Mouse (Mus musculus) splenic B cell, adult 2 months (primary cell): ENCODE measurements around the gene Adora2a.
"Not testable (repeated sequence)": the region's sequence is repeated elsewhere in the genome, so short reads cannot be mapped to it uniquely, and the experiment has no call there.

Experiments used
- DNase-seq: peaks from one replicate; pipeline ENCODE4 v3.0.0-alpha.2; 2011; ENCODE audit warnings: low read depth, low spot score
- H3K27me3 ChIP-seq: 2 replicates; pipeline ENCODE4 v1.6.1; 2012; ENCODE audit warnings: mild to moderate bottlenecking, low read length, moderate library complexity, mixed read lengths; ENCODE audit not compliant: control insufficient read depth, poor library complexity, insufficient read depth, severe bottlenecking
- H3K36me3 ChIP-seq: 2 replicates; pipeline ENCODE4 v1.6.1; 2012; ENCODE audit warnings: mild to moderate bottlenecking, low read length, moderate library complexity, mixed read lengths; ENCODE audit not compliant: control insufficient read depth, poor library complexity, insufficient read depth, severe bottlenecking

Gene Adora2a

GRCm38 (mm10) chr10:75322966-75323365, 6.3 kb downstream of the Adora2a start:
- no peak for DNase-seq
- Histone ChIP-seq H3K36me3 (no peaks in the 10 kb centered on the region), H3K27me3 (no peaks in the 10 kb centered on the region)

- no peak for DNase-seq
- H3K36me3 ChIP-seq, result no peaks in the 10 kb centered on the region
Measured at GRCm38 (mm10) chr10:75323986-75324385, 7.3 kb downstream of the Adora2a start.

GRCm38 (mm10) chr10:75324391-75324790, 7.7 kb downstream of the Adora2a start:
- DNase-seq, result peak; percentile 37
- Histone ChIP-seq H3K36me3 (no peaks in the 10 kb centered on the region), H3K27me3 (no peaks in the 10 kb centered on the region)

More at GRCm38 (mm10) chr10:75323986-75324385, 7.3 kb downstream of the Adora2a start:
- no peaks in the 10 kb centered on the region for H3K27me3 ChIP-seq

GRCm38 (mm10) chr10:75325821-75326220, 9.1 kb downstream of the Adora2a start:
- no peaks in the 10 kb centered on the region for H3K36me3 ChIP-seq
- H3K27me3 ChIP-seq, result no peaks in the 10 kb centered on the region
- DNase-seq, result no peak

- H3K36me3 ChIP-seq, result no peaks in the 10 kb centered on the region
- DNase-seq, result peak; percentile 92
- no peaks in the 10 kb centered on the region for H3K27me3 ChIP-seq
Measured at GRCm38 (mm10) chr10:75326553-75326952, 9.9 kb downstream of the Adora2a start.

- Histone ChIP-seq H3K27me3 (no peaks in the 10 kb centered on the region), H3K36me3 (no peaks in the 10 kb centered on the region)
- no peak for DNase-seq
Measured at GRCm38 (mm10) chr10:75327081-75327480, 10.4 kb downstream of the Adora2a start.

- no peaks in the 10 kb centered on the region for H3K27me3 ChIP-seq
- no peaks in the 10 kb centered on the region for H3K36me3 ChIP-seq
- no peak for DNase-seq
Measured at GRCm38 (mm10) chr10:75328201-75328704, 11.6 kb downstream of the Adora2a start.

- H3K27me3 ChIP-seq, result no peaks in the 10 kb centered on the region
- no peak for DNase-seq
- 0 out of 2 replicates have a peak, but pooled peaks cover 2% of the 10 kb centered on the region for H3K36me3 ChIP-seq
Measured at GRCm38 (mm10) chr10:75332268-75332667, 15.6 kb downstream of the Adora2a start.

GRCm38 (mm10) chr10:75333176-75333776, 16.6 kb downstream of the Adora2a start:
- no peak for DNase-seq
- Histone ChIP-seq H3K27me3 (no peaks in the 10 kb centered on the region), H3K36me3 (0 out of 2 replicates have a peak, but pooled peaks cover 2% of the 10 kb centered on the region)

- H3K27me3 ChIP-seq, result no peaks in the 10 kb centered on the region
- 0 out of 2 replicates have a peak, but pooled peaks cover 2% of the 10 kb centered on the region for H3K36me3 ChIP-seq
- DNase-seq, result no peak
Measured at GRCm38 (mm10) chr10:75334175-75334574, 17.5 kb downstream of the Adora2a start.

GRCm38 (mm10) chr10:75335075-75335474, 18.4 kb downstream of the Adora2a start:
- Histone ChIP-seq H3K27me3 (no peaks in the 10 kb centered on the region), H3K36me3 (0 out of 2 replicates have a peak, but pooled peaks cover 2% of the 10 kb centered on the region)
- no peak for DNase-seq

- H3K27me3 ChIP-seq, result no peaks in the 10 kb centered on the region
- 0 out of 2 replicates have a peak, but pooled peaks cover 2% of the 10 kb centered on the region for H3K36me3 ChIP-seq
- DNase-seq, result no peak
Measured at GRCm38 (mm10) chr10:75337231-75337630, 20.6 kb downstream of the Adora2a start.

- DNase-seq, result peak; percentile 29
- Histone ChIP-seq H3K36me3 (no peaks in the 10 kb centered on the region), H3K27me3 (no peaks in the 10 kb centered on the region)
Measured at GRCm38 (mm10) chr10:75338852-75339251, 22.2 kb downstream of the Adora2a start.

- DNase-seq, result no peak
- no peaks in the 10 kb centered on the region for H3K36me3 ChIP-seq
- no peaks in the 10 kb centered on the region for H3K27me3 ChIP-seq
Measured at GRCm38 (mm10) chr10:75339377-75339776, 22.7 kb downstream of the Adora2a start.

- DNase-seq, result no peak
- Histone ChIP-seq H3K27me3 (no peaks in the 10 kb centered on the region), H3K36me3 (no peaks in the 10 kb centered on the region)
Measured at GRCm38 (mm10) chr10:75341936-75342335, 25.3 kb downstream of the Adora2a start.

- not testable (repeated sequence) for DNase-seq, H3K27me3 ChIP-seq, H3K36me3 ChIP-seq
Measured at GRCm38 (mm10) chr10:75344563-75344962, 27.9 kb downstream of the Adora2a start.
